Mouse (Mus musculus) layer of hippocampus, postnatal 14 days (tissue): ENCODE measurements around the gene Defa30. TPM values are rescaled to one million over a fixed set of nuclear protein-coding genes. Genes with fewer than 3 reads are reported as not detected.
"Not testable (repeated sequence)": the region's sequence is repeated elsewhere in the genome, so short reads cannot be mapped to it uniquely, and the experiment has no call there.

Experiments
- DNase-seq, 2 experiments: peaks; one replicate each; pipeline ENCODE4 v3.0.0; 2021 to 2022; ENCODE audit warnings: low spot score in 2 of 2, mixed read lengths in 1 of 2
- long read RNA-seq, 2 experiments: library from polyadenylated mRNA; stranded (forward); transcript quantifications; one replicate each; pipeline ENCODE4 v2.0.0; 2021
- total RNA-seq, 2 experiments: library from RNA; stranded (reverse); gene quantifications; 2 replicates each; pipeline ENCODE4 v1.2.3; 2021

The Defa30 gene
- total RNA-seq: not detected
- long read RNA-seq, experiment 1: 0 reads
- long read RNA-seq, experiment 2: 0 reads

- DNase-seq: not testable (repeated sequence)
These were observed at the start of gene Defa30 for GRCm38 (mm10) chr8:21134342-21134741. Defa30 (plus strand) TSS chr8:21134642.

- no peak for DNase-seq
These were observed 41.3 kb upstream of the Defa30 start for GRCm38 (mm10) chr8:21093106-21093505.

- not testable (repeated sequence) for DNase-seq
These were observed 38.5 kb upstream of the Defa30 start, which contains the start of gene Gm14851 for GRCm38 (mm10) chr8:21095950-21096349. Gm14851 (minus strand) TSS chr8:21096050.

- not testable (repeated sequence) for DNase-seq
These were observed 27.5 kb downstream of the Defa30 start, which contains the start of gene Defa22 for GRCm38 (mm10) chr8:21161977-21162376. Defa22 (plus strand) TSS chr8:21162277.

Other genes with a start within 250 kb of the Defa30 start
- not detected for gene Defb33, start 242.0 kb upstream of the Defa30 start, total RNA-seq
- gene Gm15056, start 232.0 kb upstream of the Defa30 start, total RNA-seq: not detected
- gene Gm6040, start 212.6 kb upstream of the Defa30 start, total RNA-seq: not detected
- not detected for gene AY761185, start 189.9 kb upstream of the Defa30 start, total RNA-seq
- gene Defa21, start 109.1 kb upstream of the Defa30 start, total RNA-seq: not detected
- gene Defa23, start 79.6 kb upstream of the Defa30 start, total RNA-seq: not detected
- gene Defa35, start 69.6 kb upstream of the Defa30 start, total RNA-seq: not detected
- not detected for gene Defa25, start 50.2 kb upstream of the Defa30 start, total RNA-seq
- gene Gm14851, start 38.6 kb upstream of the Defa30 start, total RNA-seq: not detected
- gene Defa22, start 27.6 kb downstream of the Defa30 start, total RNA-seq: not detected
- gene Defa31, start 57.0 kb downstream of the Defa30 start, total RNA-seq: not detected
- not detected for gene Gm15293, start 66.9 kb downstream of the Defa30 start, total RNA-seq
- gene Gm15292, start 115.1 kb downstream of the Defa30 start, total RNA-seq: not detected
- gene Defa27, start 180.9 kb downstream of the Defa30 start, total RNA-seq: not detected
- gene Defa29, start 192.4 kb downstream of the Defa30 start, total RNA-seq: not detected
- gene Defa2, start 243.9 kb downstream of the Defa30 start, total RNA-seq: not detected